Mouse (Mus musculus) thymus, adult 2 months (tissue): ENCODE data around the gene Lingo4.

Source experiments
- CTCF ChIP-seq: fragments of 200-500 bp; IDR thresholded peaks from 2 replicates; pipeline ENCODE4 v1.5.1; 2012; ENCODE audit warnings: mild to moderate bottlenecking, control low read depth, low read length, moderate library complexity, borderline replicate concordance; ENCODE audit not compliant: control insufficient read depth, poor library complexity, insufficient read depth; ENCODE audit errors: extremely low read depth
- POLR2A ChIP-seq: fragments of 200-500 bp; IDR thresholded peaks from 2 replicates; pipeline ENCODE4 v1.6.1; 2012; ENCODE audit warnings: mild to moderate bottlenecking, low read length, control low read depth, moderate library complexity; ENCODE audit not compliant: control insufficient read depth, poor library complexity, insufficient read depth; ENCODE audit errors: extremely low read depth

GRCm38 (mm10) chr3:94430980-94431379 is 32.7 kb downstream of the Lingo4 start:
- no peak for TF ChIP-seq POLR2A
- TF ChIP-seq CTCF: no peak
